Mouse (Mus musculus) thymus, adult 2 months (tissue): Measurements from ENCODE around the gene Serpina16. TPM values are rescaled to one million over a fixed set of nuclear protein-coding genes. Genes with fewer than 3 reads are reported as not detected.

Experiments
- DNase-seq: peaks from one replicate; pipeline ENCODE4 v3.0.0; 2021
- H3K27ac ChIP-seq: fragments of 200-500 bp; 2 replicates; pipeline ENCODE4 v1.5.1; 2012; ENCODE audit warnings: low read length, control low read depth; ENCODE audit not compliant: control insufficient read depth, insufficient read depth
- H3K27me3 ChIP-seq: fragments of 200-500 bp; 2 replicates; pipeline ENCODE4 v1.6.1; 2012; ENCODE audit warnings: mild to moderate bottlenecking, low read length, moderate library complexity, mixed read lengths; ENCODE audit not compliant: control insufficient read depth, insufficient read depth
- H3K36me3 ChIP-seq: fragments of 200-500 bp; 2 replicates; pipeline ENCODE4 v1.6.1; 2012; ENCODE audit warnings: mild to moderate bottlenecking, low read length, moderate library complexity; ENCODE audit not compliant: control insufficient read depth, insufficient read depth
- H3K4me1 ChIP-seq: fragments of 200-500 bp; replicated peaks from 2 replicates; pipeline ENCODE4 v1.6.1; 2012; ENCODE audit warnings: low read length; ENCODE audit not compliant: control insufficient read depth, insufficient read depth
- H3K4me3 ChIP-seq: fragments of 200-500 bp; 2 replicates; pipeline ENCODE4 v1.5.1; 2012; ENCODE audit warnings: mild to moderate bottlenecking, low read length, control low read depth, moderate library complexity; ENCODE audit not compliant: control insufficient read depth, insufficient read depth
- CTCF ChIP-seq: fragments of 200-500 bp; IDR thresholded peaks from 2 replicates; pipeline ENCODE4 v1.5.1; 2012; ENCODE audit warnings: mild to moderate bottlenecking, control low read depth, low read length, moderate library complexity, borderline replicate concordance; ENCODE audit not compliant: control insufficient read depth, poor library complexity, insufficient read depth; ENCODE audit errors: extremely low read depth
- POLR2A ChIP-seq: fragments of 200-500 bp; IDR thresholded peaks from 2 replicates; pipeline ENCODE4 v1.6.1; 2012; ENCODE audit warnings: mild to moderate bottlenecking, low read length, control low read depth, moderate library complexity; ENCODE audit not compliant: control insufficient read depth, poor library complexity, insufficient read depth; ENCODE audit errors: extremely low read depth
- WGBS: fragments of 180-500 bp; shearing (Covaris S2); methylation state at CpG from one replicate; pipeline ENCODE4 v1.1.7; 2018; 5-methylcytosine and 5-hydroxymethylcytosine counted together
- polyA plus RNA-seq: library from polyadenylated mRNA; depleted of rRNA; stranded (reverse); fragments of >200 nt; gene quantifications from 2 replicates; pipeline ENCODE4 v1.2.3, GENCODE M21; 2012; rRNA removed

Gene Serpina16
- polyA plus RNA-seq, 1 experiment: not detected

- H3K36me3 ChIP-seq: no peaks in the 10 kb centered on the region
- no peak overlapping the region for H3K27ac ChIP-seq
- H3K4me1 ChIP-seq: no peaks in the 10 kb centered on the region
- H3K27me3 ChIP-seq: no peaks in the 10 kb centered on the region
- WGBS: 90% methylated on average over 3 of the region's 3 CpGs
- no peak overlapping the region for H3K4me3 ChIP-seq
- no peak for DNase-seq
- no peak for TF ChIP-seq POLR2A
- TF ChIP-seq CTCF: no peak
Measured at GRCm38 (mm10) chr12:103643818-103644217, 32.1 kb downstream of the Serpina16 start.

- Histone ChIP-seq H3K27ac (no peak overlapping the region), H3K27me3 (no peaks in the 10 kb centered on the region), H3K4me1 (no peaks in the 10 kb centered on the region), H3K4me3 (no peak overlapping the region), H3K36me3 (no peaks in the 10 kb centered on the region)
- no peak for TF ChIP-seq CTCF
- TF ChIP-seq POLR2A: no peak
- WGBS: 0% methylated on average over 2 of the region's 2 CpGs
- peak; percentile 54 for DNase-seq
Measured at GRCm38 (mm10) chr12:103643336-103643735, 32.6 kb downstream of the Serpina16 start.

- Histone ChIP-seq H3K27me3 (no peaks in the 10 kb centered on the region), H3K4me3 (no peak overlapping the region), H3K36me3 (no peaks in the 10 kb centered on the region), H3K4me1 (no peaks in the 10 kb centered on the region), H3K27ac (no peak overlapping the region)
- WGBS: 89% methylated on average over 2 of the region's 2 CpGs
- TF ChIP-seq CTCF (no peak), POLR2A (no peak)
- no peak for DNase-seq
Measured at GRCm38 (mm10) chr12:103635846-103636245, 40.1 kb downstream of the Serpina16 start.

GRCm38 (mm10) chr12:103634430-103634829, 41.5 kb downstream of the Serpina16 start:
- WGBS: 87% methylated on average over 2 of the region's 2 CpGs
- DNase-seq: no peak
- H3K4me1 ChIP-seq: no peaks in the 10 kb centered on the region
- no peak overlapping the region for H3K4me3 ChIP-seq
- TF ChIP-seq CTCF: no peak
- TF ChIP-seq POLR2A: no peak
- no peak overlapping the region for H3K27ac ChIP-seq
- no peaks in the 10 kb centered on the region for H3K36me3 ChIP-seq
- H3K27me3 ChIP-seq: no peaks in the 10 kb centered on the region

GRCm38 (mm10) chr12:103631203-103631612, 44.7 kb downstream of the Serpina16 start, which contains the start of gene Serpina10:
Serpina10 (minus strand) TSS chr12:103631444.
- no peaks in the 10 kb centered on the region for H3K4me1 ChIP-seq
- H3K4me3 ChIP-seq: no peak within 1 kb of the TSS
- DNase-seq: no peak
- H3K27me3 ChIP-seq: no peaks in the 10 kb centered on the region
- H3K27ac ChIP-seq: no peak within 1 kb of the TSS
- no peaks in the 10 kb centered on the region for H3K36me3 ChIP-seq
- no peak for TF ChIP-seq POLR2A
- TF ChIP-seq CTCF: no peak
- WGBS: 80% methylated on average over 3 of the region's 3 CpGs

Other genes starting within 250 kb of the Serpina16 start
- 457 and 540 TPM in 2 replicates for gene Ifi27, start 241.9 kb downstream of the Serpina16 start, polyA plus RNA-seq
- gene Ifi27l2a, start 232.5 kb downstream of the Serpina16 start, polyA plus RNA-seq: 1,465 and 2,132 TPM in 2 replicates
- 0.62 and 1.1 TPM in 2 replicates for gene Ifi27l2b, start 218.9 kb downstream of the Serpina16 start, polyA plus RNA-seq
- 0.12 and 0.15 TPM in 2 replicates for gene Ppp4r4, start 143.9 kb downstream of the Serpina16 start, polyA plus RNA-seq
- 0.19 and 0.43 TPM in 2 replicates for gene Serpina10, start 44.7 kb downstream of the Serpina16 start, polyA plus RNA-seq
- gene Serpina6, start 18.9 kb downstream of the Serpina16 start, polyA plus RNA-seq: 0.24 TPM in 1 of 2 replicates, not detected in the other
- 0.08 TPM in 1 of 2 replicates, not detected in the other for gene Serpina1f, start 19.4 kb upstream of the Serpina16 start, polyA plus RNA-seq
- 0.13 and 10.8 TPM in 2 replicates for gene Serpina1d, start 97.5 kb upstream of the Serpina16 start, polyA plus RNA-seq
- gene Serpina1b, start 154.2 kb upstream of the Serpina16 start, polyA plus RNA-seq: 1.6 and 15.5 TPM in 2 replicates
- gene Serpina1a, start 187.4 kb upstream of the Serpina16 start, polyA plus RNA-seq: 1.1 and 10.4 TPM in 2 replicates
- 0.13 and 15.1 TPM in 2 replicates for gene Serpina1c, start 228.7 kb upstream of the Serpina16 start, polyA plus RNA-seq